Mouse (Mus musculus) ES-E14 (cell line): Measurements from ENCODE around the gene Slc4a3.

Source experiments
- CHD2 ChIP-seq: IDR thresholded peaks from 2 replicates; pipeline ENCODE4 v1.6.1; 2014; ENCODE audit warnings: mild to moderate bottlenecking, low read depth, low read length, inconsistent platforms
- MAFK ChIP-seq: IDR thresholded peaks from 2 replicates; pipeline ENCODE4 v1.6.1; 2014; ENCODE audit warnings: mild to moderate bottlenecking, low read depth, low read length, inconsistent platforms; ENCODE audit not compliant: insufficient read depth

GRCm38 (mm10) chr1:75594836-75595235 lies 48.8 kb downstream of the Slc4a3 start:
- no peak for TF ChIP-seq CHD2
- no peak for TF ChIP-seq MAFK
